In the genomic region with DNA sequence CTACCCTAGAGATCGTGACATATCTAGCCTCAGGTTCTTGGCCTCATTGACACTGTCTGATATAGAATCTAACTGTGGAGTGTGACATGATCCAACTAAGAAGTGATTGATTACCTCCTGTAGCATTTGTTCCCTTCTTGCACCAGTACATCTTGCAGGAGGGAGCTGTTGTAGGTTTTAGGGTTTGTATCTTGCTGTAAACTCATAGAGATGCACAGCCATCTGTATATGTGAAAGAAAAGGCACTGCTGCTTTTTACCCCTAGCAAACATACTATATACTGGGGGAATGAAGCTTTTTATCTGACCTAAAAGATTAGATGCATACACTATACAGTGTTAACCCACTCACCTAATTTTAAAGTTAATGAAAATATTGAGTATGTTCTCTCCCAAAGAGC, we compare ENCODE assay signal across 18 mouse cellular contexts.
"Had no signal": no experiment of that assay in that cellular context is flagged by ENCODE, and none has a peak within 500 bp of the region (broad histone marks: within the 10 kb centered on the region; RNA-seq: fewer than 3 reads in every experiment).

No protein-coding gene starts in this region.

- DNase-seq: lung, adult 18-20 months; lung, embryonic 14.5 days; lung, postnatal 10 days; lung, postnatal 4 days; midbrain, embryonic 14.5 days; retina, postnatal 1 day; right cerebral cortex, postnatal 25 days; right cerebral cortex, postnatal 4 days; spleen, adult 18-20 months; thymus, adult 18-20 months; thymus, postnatal 14 days; thymus, postnatal 36 days had no signal

- H3K9ac ChIP-seq: lung, embryonic 14.5 days; midbrain, embryonic 12.5 days; neural tube, embryonic 13.5 days; neural tube, embryonic 15.5 days had no signal

- H3K4me3 ChIP-seq: midbrain, embryonic 10.5 days; midbrain, embryonic 12.5 days; myocyte; neural tube, embryonic 13.5 days; neural tube, embryonic 15.5 days had no signal

- H3K4me2 ChIP-seq: lung, embryonic 14.5 days; midbrain, embryonic 12.5 days; neural tube, embryonic 13.5 days; neural tube, embryonic 15.5 days had no signal

- H3K27me3 ChIP-seq: midbrain, embryonic 12.5 days; neural tube, embryonic 13.5 days; neural tube, embryonic 15.5 days had no signal

- H3K27ac ChIP-seq: midbrain, embryonic 10.5 days; midbrain, embryonic 12.5 days; neural tube, embryonic 13.5 days; neural tube, embryonic 15.5 days had no signal

- H3K4me1 ChIP-seq: midbrain, embryonic 10.5 days; midbrain, embryonic 12.5 days; neural tube, embryonic 13.5 days; neural tube, embryonic 15.5 days had no signal

- ATAC-seq: midbrain, embryonic 16.5 days had no signal

- H3K9me3 ChIP-seq: midbrain, embryonic 10.5 days; midbrain, embryonic 12.5 days; neural tube, embryonic 13.5 days; neural tube, embryonic 15.5 days had no signal

- H3K36me3 ChIP-seq: midbrain, embryonic 10.5 days; midbrain, embryonic 12.5 days; neural tube, embryonic 13.5 days; neural tube, embryonic 15.5 days had no signal
